Mouse (Mus musculus) gastrocnemius, adult 18-20 months (tissue): Measurements from ENCODE around the gene Hscb. TPM values are rescaled to one million over a fixed set of nuclear protein-coding genes. Genes with fewer than 3 reads are reported as not detected.

Experiments
- DNase-seq: peaks from one replicate; pipeline ENCODE4 v3.0.0; 2021; ENCODE audit warnings: low spot score
- total RNA-seq, 2 experiments: library from RNA; stranded (reverse); gene quantifications; 2 replicates each; pipeline ENCODE4 v1.2.3; 2021

Gene Hscb
- total RNA-seq, 2 experiments from 2014 or later: 11.8 to 15.6 TPM

GRCm38 (mm10) chr5:110835959-110836358, 3.6 kb downstream of the Hscb start:
- DNase-seq: peak; percentile 27

- DNase-seq: no peak
Measured at GRCm38 (mm10) chr5:110831036-110831720, 8.4 kb downstream of the Hscb start.

- no peak for DNase-seq
Measured at GRCm38 (mm10) chr5:110827576-110827975, 12.0 kb downstream of the Hscb start.

- DNase-seq: no peak
Measured at GRCm38 (mm10) chr5:110826781-110827495, 12.6 kb downstream of the Hscb start.

GRCm38 (mm10) chr5:110824421-110824820, 15.2 kb downstream of the Hscb start:
- DNase-seq: no peak

- peak; percentile 100 for DNase-seq
Measured at GRCm38 (mm10) chr5:110809667-110810325, 29.8 kb downstream of the Hscb start, which contains the start of gene Ulk1. Gene Ulk1, minus strand, starts transcription at chr5:110810097.

GRCm38 (mm10) chr5:110808821-110809666, 30.5 kb downstream of the Hscb start:
- peak; percentile 27 for DNase-seq

- DNase-seq: peak; percentile 92
Measured at GRCm38 (mm10) chr5:110808061-110808631, 31.4 kb downstream of the Hscb start.

- no peak for DNase-seq
Measured at GRCm38 (mm10) chr5:110807453-110807852, 32.1 kb downstream of the Hscb start.

GRCm38 (mm10) chr5:110806676-110807075, 32.9 kb downstream of the Hscb start:
- DNase-seq: peak; percentile 44

- DNase-seq: no peak
Measured at GRCm38 (mm10) chr5:110806154-110806553, 33.4 kb downstream of the Hscb start.

GRCm38 (mm10) chr5:110804012-110804743, 35.4 kb downstream of the Hscb start:
- no peak for DNase-seq

GRCm38 (mm10) chr5:110802809-110803208, 36.8 kb downstream of the Hscb start:
- no peak for DNase-seq

- peak; percentile 48 for DNase-seq
Measured at GRCm38 (mm10) chr5:110802186-110802585, 37.4 kb downstream of the Hscb start.

GRCm38 (mm10) chr5:110801036-110801624, 38.4 kb downstream of the Hscb start:
- DNase-seq: no peak

GRCm38 (mm10) chr5:110797696-110798095, 41.9 kb downstream of the Hscb start:
- DNase-seq: no peak

GRCm38 (mm10) chr5:110794363-110794762, 45.2 kb downstream of the Hscb start:
- DNase-seq: no peak

- DNase-seq: peak; percentile 62
Measured at GRCm38 (mm10) chr5:110788684-110789083, 50.9 kb downstream of the Hscb start.

GRCm38 (mm10) chr5:110786081-110786835, 53.3 kb downstream of the Hscb start:
- DNase-seq: no peak
